Mouse (Mus musculus): ENCODE measurements around the gene Srsf12. TPM values are rescaled to one million over a fixed set of nuclear protein-coding genes. Genes with fewer than 3 reads are reported as not detected.

Gene Srsf12
- polyA plus RNA-seq, 1 experiment = 0.06 TPM

DNA sequence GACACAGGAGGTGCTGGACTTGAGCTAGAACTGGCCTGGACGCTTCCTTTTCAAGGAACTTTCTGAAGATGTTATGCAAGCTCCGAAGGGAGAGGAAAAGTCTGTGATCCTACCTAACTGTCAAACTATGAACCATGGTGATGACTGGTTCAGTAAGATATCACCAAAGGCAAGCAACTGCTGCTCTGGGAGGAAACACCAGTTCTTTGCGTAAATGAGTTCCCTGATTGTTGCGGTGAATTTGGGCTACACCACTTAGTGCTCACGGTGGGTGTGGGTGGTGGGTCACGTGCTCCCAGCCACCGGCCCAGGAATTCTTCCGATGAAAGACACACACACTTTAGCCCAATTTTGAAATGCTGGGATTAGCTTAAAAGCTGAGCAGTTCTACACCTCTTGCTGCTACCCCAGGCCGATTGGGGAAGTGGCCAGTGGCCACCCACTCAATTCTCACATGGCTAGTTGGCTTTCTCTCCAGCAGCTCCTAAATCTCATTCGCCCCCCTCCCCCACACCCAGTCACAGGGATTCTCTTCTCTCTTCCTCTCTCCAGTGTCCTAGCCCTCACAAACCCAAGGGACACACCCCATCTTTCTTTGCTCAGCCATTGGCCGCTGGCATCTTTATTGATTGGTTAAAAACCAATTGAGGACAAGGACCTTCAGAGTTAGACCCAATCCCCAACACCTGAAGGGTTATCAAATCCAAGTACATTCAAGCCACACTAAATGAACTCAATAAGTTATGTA lies 56.4 kb downstream of the Srsf12 start:
- 80% methylated on average over 11 of the region's 11 CpGs for WGBS
- no peak for DNase-seq
- Histone ChIP-seq H3K4me1 (ENCODE audit: control insufficient read depth, insufficient read depth, low read length) (peaks cover 9% of the 10 kb centered on the region), H3K4me3 (replicated peaks; ENCODE audit: extremely low read depth, low read depth, low read length) (no peak overlapping the region)
- TF ChIP-seq CTCF (IDR thresholded peaks at IDR 0.05; ENCODE audit: insufficient read depth, low read length) = no peak
- TF ChIP-seq POLR2A (IDR thresholded peaks at IDR 0.05; ENCODE audit: borderline replicate concordance, extremely low read depth, low read depth, low read length) = no peak

DNA sequence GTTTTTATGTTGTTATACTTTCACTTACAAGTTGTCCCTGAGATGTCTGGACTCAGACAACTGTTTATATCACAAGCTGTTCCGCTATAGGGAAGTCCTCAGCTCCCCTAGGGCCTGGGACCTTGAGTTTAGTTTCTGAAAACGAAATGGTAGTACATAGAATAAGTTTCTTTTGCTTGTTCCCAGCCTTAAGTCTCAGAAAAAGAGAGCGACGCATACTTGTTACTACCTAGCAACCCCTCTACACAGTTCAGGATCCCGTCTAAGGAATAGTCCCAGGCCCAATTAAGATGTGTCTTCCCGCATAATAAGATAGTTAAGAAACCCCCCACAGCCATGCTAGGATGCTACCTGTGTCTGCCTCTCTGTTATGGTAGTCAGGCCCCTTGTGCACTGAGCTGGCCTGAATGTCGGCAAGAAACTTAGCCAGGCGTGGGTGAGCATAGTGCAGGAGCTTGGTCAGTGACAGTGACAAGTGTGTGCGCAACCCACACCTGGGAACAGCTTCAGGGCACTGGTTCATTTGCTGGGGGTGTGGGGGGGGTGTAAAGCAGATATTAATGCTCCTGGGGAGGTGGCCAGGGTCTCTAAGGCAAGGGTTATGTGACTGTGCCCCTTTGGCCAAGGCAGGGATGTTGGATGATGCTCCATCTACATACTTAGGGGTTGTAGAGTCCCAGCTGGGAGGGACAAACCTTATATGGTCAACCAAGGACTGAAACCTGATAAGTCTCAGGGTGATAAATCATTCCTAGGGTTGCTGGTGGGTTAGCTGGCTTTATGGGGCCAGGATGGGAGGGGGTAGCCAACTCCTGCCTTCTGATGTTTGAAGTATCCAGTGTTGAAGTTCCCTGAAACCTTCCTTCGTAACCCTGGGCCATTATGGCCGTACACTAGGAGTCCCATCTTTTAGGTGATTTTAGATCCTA lies 61.9 kb downstream of the Srsf12 start:
- TF ChIP-seq POLR2A (IDR thresholded peaks at IDR 0.05; ENCODE audit: borderline replicate concordance, extremely low read depth, low read depth, low read length) (no peak), CTCF (IDR thresholded peaks at IDR 0.05; ENCODE audit: insufficient read depth, low read length) (no peak)
- Histone ChIP-seq H3K4me1 (ENCODE audit: control insufficient read depth, insufficient read depth, low read length) (no peaks in the 10 kb centered on the region), H3K4me3 (replicated peaks; ENCODE audit: extremely low read depth, low read depth, low read length) (no peak overlapping the region)
- 87% methylated on average over 11 of the region's 11 CpGs for WGBS
- DNase-seq = no peak

DNA sequence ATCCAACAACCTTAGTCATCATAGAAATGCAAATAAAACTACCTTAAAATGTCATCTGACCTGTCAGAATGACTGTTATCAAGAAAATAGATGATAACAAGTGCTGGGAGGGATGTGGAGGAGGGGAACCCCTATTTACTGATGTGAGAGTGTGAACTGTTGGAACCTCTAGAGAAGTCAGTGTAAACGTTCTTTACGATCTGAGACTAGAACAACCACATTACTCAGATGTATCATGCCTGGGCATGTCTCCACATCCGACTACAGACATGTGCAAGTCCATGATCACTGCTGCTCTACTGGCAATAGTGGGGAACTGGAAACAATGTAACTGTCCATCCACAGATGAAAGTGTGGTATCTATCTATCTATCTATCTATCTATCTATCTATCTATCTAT lies 64.6 kb downstream of the Srsf12 start:
- 49% methylated on average over 3 of the region's 3 CpGs for WGBS
- Histone ChIP-seq H3K4me1 (ENCODE audit: control insufficient read depth, insufficient read depth, low read length) (no peaks in the 10 kb centered on the region), H3K4me3 (replicated peaks; ENCODE audit: extremely low read depth, low read depth, low read length) (no peak overlapping the region)
- TF ChIP-seq CTCF (IDR thresholded peaks at IDR 0.05; ENCODE audit: insufficient read depth, low read length) = no peak
- no peak for TF ChIP-seq POLR2A (IDR thresholded peaks at IDR 0.05; ENCODE audit: borderline replicate concordance, extremely low read depth, low read depth, low read length)
- DNase-seq = no peak

DNA sequence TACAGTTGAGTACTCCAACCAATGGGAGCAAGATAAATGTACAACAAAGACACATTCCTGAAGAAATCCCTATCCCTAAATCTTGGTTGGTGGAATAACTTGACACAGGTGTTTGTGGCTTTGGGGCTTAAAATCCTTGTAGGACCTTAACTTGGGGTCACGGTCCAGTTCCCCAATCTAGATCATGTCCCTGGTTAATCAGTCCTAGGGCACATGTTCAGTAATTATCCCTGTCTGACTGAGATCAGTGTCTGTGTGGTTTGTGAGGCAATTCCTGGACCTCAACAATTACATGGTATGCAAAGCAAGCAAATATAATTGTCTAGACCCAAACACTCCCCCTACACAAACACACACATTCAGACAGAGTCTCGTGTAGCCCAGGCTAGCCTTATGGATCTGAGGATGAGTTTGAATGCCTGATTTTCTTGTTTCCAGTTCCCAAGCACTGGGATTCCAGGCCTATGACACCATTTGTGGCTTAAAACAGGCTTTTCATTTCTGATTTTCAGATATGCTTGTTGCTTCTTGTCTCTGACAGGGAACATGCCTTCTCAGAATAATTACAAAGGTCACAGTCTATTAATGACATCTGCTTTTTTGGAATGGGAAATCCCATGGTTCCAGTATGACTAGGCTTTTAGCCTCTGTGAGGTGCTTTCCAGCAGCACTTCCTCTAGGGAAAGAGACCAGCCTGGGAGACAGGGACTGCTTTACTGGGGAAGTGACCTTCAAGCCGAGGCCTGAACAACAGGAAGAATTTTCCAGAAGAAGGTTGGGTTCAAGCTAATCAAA lies 73.3 kb downstream of the Srsf12 start:
- Histone ChIP-seq H3K4me3 (replicated peaks; ENCODE audit: extremely low read depth, low read depth, low read length) (no peak overlapping the region), H3K4me1 (ENCODE audit: control insufficient read depth, insufficient read depth, low read length) (no peaks in the 10 kb centered on the region)
- 67% methylated on average over 3 of the region's 3 CpGs for WGBS
- TF ChIP-seq CTCF (IDR thresholded peaks at IDR 0.05; ENCODE audit: insufficient read depth, low read length) (no peak), POLR2A (IDR thresholded peaks at IDR 0.05; ENCODE audit: borderline replicate concordance, extremely low read depth, low read depth, low read length) (no peak)
- no peak for DNase-seq

Other genes starting within 250 kb of the Srsf12 start
- 1.8 and 3.4 TPM in 2 replicates for gene Rragd, start 226.0 kb upstream of the Srsf12 start, polyA plus RNA-seq (2012; rRNA removed)
- gene Ube2j1, start 177.6 kb upstream of the Srsf12 start, polyA plus RNA-seq (2012; rRNA removed) = 14.9 and 17.9 TPM in 2 replicates
- gene Gabrr2, start 146.0 kb upstream of the Srsf12 start, polyA plus RNA-seq (2012; rRNA removed) = 1.3 TPM in 2 replicates
- 0.06 TPM in 1 of 2 replicates, not detected in the other for gene Gabrr1, start 76.5 kb upstream of the Srsf12 start, polyA plus RNA-seq (2012; rRNA removed)
- 4.7 and 5.5 TPM in 2 replicates for gene Pm20d2, start 19.3 kb upstream of the Srsf12 start, polyA plus RNA-seq (2012; rRNA removed)
- 110 and 197 TPM in 2 replicates for gene Pnrc1, start 81.2 kb downstream of the Srsf12 start, polyA plus RNA-seq (2012; rRNA removed)
- gene Rngtt, start 101.3 kb downstream of the Srsf12 start, polyA plus RNA-seq (2012; rRNA removed) = 1.8 and 2.7 TPM in 2 replicates

Data from lung, adult 2 months (tissue).